Mouse (Mus musculus): Measurements from ENCODE around the gene Olfr224. TPM values are rescaled to one million over a fixed set of nuclear protein-coding genes. Genes with fewer than 3 reads are reported as not detected.
"Not testable (repeated sequence)": the region's sequence is repeated elsewhere in the genome, so short reads cannot be mapped to it uniquely, and the experiment has no call there.

Olfr224 gene
- total RNA-seq (2022), result not detected

DNA sequence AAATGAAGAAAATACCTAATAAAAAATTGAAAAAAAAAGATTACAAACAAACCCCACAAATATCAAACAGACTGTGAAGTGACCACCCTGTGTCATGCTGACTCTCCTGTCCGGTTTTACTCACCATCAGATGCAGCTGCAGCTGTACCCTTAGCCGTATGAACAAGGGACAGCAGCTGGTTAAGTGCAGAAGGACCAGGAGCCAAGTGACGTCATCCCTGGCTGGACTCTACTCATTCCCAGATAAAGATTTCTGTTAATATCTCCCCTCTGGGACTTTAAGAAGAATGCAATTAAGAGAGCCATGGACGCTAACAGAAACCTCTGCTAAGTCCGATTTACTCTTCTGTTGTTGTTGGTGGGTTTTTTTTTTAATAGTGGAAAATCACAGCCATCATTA is at the start of gene Olfr224:
Gene Olfr224, minus strand, starts transcription at position 149 of the 400 bp plus-strand sequence.
- no peak for DNase-seq (ENCODE audit: low spot score in 2 of 2)

DNA sequence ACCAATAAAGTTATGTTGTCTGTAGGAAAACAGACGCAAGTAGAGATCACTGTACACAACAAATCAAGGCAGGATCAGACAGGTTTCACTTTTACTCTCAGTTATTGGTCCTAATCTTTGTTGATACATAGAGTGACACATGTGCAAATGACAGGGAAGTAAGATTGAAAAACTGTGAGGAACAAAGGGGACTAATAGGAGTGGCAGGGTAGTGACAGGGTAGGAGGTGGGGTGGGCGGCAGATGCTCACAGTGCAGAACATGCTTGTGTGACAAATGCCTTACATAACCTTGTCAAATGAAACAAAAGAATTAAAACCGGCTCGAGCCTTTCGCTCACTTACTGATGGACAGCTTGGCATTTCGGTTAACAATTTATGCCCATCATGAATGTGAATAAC is 48.4 kb upstream of the Olfr224 start:
- DNase-seq (ENCODE audit: low spot score in 2 of 2), result peak; percentile 9 to 19

DNA sequence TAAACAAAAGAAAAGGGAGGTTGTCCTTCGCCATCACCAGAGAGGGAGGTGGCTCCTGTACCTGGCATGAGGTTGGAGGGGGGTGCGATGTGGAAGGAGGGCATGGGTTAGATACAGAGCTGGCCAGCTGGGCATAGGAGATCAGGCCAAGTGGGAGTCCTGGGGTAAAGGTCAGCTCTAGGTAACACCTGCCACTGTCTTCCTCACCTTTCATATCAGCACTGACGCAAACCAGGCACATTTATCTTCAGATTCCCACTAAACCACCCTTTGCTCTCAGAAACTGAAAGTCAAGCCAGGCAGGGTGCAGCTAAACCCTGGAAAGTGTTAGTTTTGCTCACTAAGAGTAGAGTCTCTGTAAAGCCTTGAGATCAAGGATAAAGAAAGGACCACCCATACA is 48.0 kb upstream of the Olfr224 start:
- DNase-seq (ENCODE audit: low spot score in 2 of 2), result no peak

DNA sequence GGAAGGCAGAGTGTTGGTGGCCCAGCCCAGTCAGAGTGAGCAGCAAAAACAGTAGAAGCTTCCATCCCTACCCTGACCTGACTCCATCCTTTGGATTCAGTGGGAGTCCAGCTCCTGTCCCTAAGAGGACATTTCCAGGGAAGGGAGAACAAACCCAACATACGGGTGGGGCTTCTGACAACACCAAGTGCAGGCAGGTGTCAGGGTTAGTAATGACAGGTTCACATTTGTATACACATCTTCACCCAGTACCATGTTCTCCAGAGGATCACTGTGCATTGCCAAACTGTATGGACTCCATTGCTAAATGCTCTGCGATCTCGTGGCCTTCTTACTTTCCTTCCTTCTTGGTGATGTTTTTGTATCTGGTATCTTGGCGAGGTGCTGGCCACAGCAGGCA is 45.6 kb upstream of the Olfr224 start, which contains the start of gene 2210407C18Rik:
Gene 2210407C18Rik, minus strand, starts transcription at position 101 of the 400 bp plus-strand sequence.
- no peak for DNase-seq (ENCODE audit: low spot score in 2 of 2)

DNA sequence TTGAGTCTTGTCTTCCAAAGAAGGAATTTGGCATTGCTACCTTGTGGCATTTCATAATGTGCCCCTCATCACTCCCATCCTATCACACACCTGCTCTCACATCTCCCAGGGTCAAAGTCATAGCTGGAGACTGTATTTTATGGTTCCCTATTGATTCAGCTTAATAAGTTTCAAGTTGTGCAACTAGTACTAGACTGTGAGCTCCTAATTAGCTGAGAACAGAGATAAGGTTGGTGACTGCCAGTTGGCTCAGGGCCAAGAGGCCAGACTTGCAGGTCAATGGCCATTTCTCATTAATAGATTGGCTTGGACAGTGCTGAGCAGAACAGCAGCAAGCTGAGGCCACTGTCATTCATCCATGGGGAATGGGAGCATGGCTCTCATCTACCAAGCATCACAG is 44.2 kb upstream of the Olfr224 start:
- DNase-seq (ENCODE audit: low spot score in 2 of 2), result no peak

DNA sequence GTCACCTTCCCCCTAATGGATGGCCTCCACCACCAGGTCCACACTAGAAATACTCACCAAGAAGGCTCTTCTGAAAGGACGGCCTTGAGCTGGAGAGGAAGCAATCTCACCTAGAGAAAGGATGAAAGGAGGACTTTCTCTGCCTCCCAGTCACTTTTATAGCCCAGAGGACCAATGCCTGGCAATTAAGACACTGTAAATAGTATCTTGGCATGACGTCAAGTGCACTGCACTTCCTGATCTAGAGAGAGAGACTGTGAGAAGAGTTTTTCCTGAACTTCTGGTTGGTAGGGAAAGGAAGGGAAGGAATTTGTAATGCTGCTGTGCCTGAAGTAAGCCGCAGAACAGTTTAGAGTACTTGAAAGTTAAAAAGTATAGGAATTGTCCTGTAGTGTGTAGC is 43.0 kb upstream of the Olfr224 start:
- no peak for DNase-seq (ENCODE audit: low spot score in 2 of 2)

DNA sequence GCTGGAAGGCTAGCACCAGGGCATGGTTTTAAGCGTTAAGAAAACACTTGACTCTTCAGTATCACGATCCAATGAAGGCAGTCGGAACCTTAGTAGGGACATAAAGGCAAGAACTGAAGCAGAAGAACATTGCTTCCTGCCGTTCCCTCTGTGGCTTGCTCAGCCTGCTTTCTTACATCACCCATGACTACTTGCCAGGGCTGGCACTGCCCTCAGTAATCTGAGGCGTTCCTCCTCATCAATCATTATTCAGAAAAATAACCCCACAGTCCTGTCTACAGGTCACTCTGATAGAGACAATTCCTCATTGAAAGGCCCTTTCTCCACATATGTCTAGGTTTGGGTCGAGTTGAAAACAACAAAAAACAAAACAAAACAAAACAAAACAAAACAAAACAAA is 36.7 kb upstream of the Olfr224 start:
- DNase-seq (ENCODE audit: low spot score in 2 of 2), result no peak

DNA sequence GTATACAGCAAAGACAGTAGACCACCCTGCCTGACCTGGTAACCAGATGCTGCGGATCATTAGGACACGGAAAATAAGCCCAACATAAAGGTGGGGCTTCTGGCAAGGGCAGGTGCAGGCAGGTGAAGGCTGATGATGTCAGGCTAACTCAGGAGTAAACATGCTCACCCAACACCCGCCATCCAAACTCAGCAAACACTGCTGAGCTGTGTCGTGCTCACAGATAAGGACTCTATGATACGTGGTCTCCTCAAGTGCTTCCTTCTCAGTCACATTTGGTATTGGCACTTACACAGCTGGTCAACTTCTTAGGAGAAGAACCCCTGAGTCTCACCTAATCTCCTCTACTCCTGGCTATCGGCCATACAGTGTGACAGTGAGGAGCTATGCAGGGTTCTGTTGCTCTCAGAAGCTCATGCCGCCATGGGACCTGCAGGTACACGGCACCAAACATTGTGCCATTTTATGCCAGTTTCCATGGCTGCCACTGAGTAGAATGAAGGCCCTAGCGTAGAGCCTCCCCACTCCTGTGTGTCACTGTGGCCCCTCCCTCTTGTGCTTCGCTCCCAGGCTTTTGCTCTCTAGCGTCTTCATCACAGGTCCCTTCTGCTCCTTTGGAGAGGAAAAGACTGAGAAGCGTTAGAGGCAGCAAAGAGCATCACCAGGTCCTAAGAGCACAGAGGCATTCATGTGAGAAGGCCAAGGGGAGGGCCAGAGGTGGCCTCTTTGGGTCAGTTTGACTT is 36.0 kb upstream of the Olfr224 start:
- DNase-seq (ENCODE audit: low spot score in 2 of 2), result no peak

DNA sequence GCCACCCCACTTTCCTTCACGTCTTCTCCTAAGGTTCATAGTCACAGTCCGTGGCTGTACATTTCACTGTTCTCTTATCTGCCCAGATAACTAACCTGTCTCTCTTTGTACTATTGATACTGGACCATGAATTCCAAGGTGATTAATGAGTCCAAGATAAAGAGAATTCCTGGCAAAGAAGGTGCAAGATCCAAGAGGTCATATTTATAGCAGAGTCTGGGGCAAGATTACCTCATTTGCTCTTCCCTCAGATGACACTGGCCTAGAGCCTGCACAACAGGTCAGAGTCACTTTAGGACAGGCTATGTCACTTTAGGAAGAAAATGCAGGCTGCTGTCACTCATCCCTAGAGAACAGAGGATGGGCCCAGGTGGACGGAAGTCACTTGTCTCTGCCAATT is 34.9 kb upstream of the Olfr224 start:
- no peak for DNase-seq (ENCODE audit: low spot score in 2 of 2)

DNA sequence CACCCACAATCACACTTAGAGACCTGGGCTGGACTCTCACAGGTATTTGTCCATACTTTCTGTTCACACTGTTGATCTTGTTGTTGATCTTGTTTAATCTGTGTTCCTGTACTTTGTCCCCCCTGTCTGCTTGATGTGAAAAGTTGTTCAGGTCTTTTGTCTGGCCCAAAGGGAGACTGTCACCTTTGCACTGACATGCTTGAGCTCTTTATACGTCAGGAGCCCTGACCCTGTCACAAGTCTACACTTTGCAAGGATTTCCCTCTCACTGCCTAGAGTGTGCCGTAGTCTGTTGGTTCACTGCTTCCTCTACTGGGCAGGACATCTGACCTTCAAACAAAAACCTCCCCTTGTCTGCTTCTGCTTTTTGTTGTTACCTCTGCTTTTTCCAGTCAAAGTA is 34.3 kb upstream of the Olfr224 start:
- DNase-seq (ENCODE audit: low spot score in 2 of 2), result no peak

DNA sequence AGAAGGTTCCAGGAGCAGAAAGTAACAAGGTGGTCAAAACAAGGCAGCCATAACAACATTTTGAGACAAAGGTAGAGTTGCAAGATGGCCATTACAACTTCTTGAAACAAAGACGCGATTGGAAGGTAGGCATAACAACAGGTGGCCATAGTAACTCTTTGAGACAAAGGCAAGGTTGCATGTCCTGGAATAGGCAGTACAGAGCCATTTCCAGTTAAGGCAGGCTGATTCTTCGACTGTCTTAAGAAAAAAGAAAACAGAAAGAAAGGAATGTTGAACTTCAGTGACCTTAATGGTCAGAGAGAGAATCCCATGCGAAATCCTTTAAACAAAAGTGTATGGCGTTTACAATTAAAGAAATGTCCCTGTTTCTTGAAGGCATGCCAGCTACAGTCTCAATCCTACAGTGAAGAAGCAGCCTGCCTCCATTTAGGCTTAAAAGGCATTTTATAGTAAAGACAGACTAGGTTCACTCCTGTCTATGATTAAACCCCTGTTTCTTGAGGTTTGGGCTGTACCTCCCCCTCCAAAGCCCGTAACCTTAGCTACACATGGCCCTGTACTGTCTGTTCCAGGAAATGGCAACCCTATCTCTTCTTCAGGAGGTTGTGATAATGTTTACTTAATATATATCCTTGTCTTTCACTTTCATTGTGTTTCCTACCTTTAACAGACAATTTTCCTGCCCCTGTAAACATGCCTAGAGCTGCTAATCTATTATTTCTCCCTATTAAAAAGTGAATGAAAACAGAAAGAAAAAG is 32.6 kb upstream of the Olfr224 start:
- no peak for DNase-seq (ENCODE audit: low spot score in 2 of 2)

DNA sequence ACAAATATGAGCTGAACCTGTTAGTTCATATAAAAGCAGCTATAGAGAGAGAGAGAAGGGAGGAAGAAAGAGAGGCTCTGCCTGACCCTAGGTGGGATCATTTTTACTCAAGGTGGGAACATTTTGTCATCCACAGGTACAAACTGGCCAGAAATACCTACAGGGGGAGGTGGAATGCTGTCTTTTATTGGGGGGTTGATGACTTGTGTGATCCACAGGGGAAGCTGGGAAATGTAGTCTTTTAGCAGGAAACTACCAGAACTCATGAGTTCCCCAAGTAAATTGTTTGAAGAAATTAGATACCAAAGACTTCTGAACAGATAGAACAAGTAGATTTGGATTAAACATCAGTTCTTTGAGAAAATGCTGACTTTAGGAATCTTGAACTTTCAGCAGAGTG is 31.7 kb upstream of the Olfr224 start:
- DNase-seq (ENCODE audit: low spot score in 2 of 2), result no peak

DNA sequence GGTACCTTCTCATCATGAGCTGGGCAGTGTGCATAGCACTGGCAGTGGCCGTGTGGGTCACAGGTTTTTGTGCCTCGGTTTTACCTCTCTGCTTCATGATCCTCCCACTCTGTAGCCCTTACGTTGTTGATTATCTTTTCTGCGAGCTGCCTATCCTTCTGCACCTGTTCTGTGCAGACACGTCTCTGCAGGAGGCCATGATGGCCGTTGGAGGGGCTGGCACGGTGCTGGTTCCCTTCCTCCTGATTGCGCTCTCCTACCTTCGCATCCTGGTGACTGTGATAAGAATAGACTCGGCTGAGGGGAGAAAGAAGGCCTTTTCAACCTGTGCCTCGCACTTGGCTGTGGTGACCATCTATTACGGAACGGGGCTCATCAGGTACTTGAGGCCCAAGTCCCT is 27.5 kb upstream of the Olfr224 start:
- no peak for DNase-seq (ENCODE audit: low spot score in 2 of 2)

DNA sequence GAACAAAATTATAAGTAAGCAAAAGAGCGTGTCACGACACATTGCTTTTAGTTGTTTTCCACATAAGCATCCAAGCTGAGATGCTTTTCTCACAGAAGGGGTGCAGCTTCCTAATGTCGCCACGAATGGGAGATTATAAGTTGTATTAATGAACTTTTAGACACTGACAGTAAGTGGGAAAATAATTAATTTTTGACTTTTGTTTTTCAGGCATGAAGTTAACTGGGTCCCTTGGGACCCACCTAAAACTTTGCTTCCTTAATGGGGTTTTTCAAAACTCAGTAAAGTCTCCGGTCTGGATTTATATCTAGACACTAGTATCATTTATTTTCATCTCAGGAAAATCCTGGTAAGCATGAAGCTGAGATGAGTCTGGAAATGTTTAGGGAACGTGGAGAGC is 24.5 kb upstream of the Olfr224 start, which contains the start of gene Olfr324:
Gene Olfr324, plus strand, starts transcription at position 301 of the 400 bp plus-strand sequence.
- DNase-seq (ENCODE audit: low spot score in 2 of 2), result no peak

DNA sequence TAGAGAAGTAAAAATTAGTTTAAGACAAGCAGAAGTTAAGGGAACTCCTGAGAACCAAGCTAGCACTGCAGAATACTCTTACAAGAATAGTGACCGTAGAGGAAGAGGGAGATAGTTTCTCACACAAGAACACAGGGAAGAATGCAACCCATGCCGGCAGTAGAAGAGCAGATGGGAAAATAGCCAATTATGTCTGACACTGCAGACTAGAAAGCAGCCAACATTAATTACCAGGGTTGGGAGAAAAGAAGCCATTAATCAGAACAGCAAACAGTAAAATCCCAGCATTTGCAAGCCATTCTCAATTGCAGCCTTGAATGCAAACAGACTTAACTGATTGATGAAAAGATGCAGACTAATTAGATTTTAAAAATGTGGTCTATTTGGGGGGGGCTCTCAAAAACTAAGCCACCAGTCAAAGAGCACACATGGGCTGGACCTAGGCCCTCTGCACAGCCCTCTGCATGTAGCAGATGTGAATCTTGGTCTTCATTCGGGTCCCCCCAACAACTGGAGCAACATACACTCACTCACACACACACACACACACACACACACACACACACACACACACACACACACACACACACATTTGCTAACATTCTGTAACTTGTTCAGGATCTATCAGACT is 18.4 kb upstream of the Olfr224 start:
- DNase-seq (ENCODE audit: low spot score in 2 of 2), result no peak

DNA sequence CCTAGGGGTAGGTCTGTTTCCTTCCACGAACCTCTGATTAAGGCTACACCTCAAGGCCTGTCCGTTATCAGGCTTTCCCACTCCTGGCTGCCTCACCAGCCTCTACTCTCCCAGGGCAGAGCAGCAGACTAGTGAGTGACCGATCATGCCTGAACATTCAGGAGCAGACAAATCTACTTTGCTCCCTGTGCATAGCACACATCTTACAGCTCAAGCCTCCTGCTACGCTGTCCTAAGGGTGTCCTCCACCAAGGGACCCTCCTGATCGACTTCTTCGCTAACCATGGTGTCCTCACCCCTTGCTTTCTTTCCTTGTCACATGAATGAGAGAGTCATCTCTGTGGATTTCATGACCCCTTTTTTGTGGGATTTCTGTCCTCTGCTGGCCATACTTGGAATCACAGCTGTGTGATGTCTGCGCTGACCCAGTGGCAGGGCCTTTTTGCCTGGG is 17.6 kb upstream of the Olfr224 start:
- peak; percentile 4 to 21 for DNase-seq (ENCODE audit: low spot score in 2 of 2)

DNA sequence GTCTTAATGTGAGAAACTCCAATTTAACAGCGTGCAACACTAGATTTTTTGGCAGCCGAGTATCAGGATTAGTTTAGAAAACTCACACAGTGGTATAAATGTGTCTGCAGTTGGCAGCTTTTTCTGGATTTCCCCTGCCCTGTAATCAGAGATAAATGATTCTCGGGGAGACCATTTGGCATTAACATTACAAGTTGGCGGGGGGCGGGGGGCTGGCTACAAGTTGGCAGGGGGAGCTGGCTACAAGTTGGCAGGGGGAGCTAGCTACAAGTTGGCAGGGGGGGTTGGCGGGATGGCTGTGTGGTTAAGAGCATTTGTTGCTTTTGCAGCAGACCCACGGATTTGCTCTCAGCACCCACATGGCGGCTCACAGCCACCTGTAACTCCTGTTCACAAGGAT is 8.3 kb upstream of the Olfr224 start:
- peak; percentile 15 to 37 for DNase-seq (ENCODE audit: low spot score in 2 of 2)

DNA sequence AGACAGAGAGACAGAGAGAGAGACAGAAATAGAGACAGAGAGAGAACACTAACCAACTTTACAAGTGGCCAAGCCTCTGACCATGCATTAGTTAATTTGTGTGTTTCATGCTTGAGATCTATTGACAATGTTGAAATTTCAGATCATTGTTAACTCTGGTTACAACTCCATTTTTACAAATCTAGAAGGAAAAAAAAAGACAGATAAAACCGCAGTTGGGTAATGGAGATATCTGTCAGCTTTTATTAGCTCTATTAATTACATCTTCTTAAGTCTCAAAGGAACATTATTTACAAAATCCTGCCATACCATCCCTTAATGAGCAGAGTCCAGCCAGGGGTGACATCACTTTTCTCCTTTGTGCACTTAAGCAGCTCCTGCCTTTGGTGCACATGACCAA is 7.1 kb upstream of the Olfr224 start, which contains the start of gene Olfr325:
Gene Olfr325, plus strand, starts transcription at position 301 of the 400 bp plus-strand sequence.
- no peak for DNase-seq (ENCODE audit: low spot score in 2 of 2)

DNA sequence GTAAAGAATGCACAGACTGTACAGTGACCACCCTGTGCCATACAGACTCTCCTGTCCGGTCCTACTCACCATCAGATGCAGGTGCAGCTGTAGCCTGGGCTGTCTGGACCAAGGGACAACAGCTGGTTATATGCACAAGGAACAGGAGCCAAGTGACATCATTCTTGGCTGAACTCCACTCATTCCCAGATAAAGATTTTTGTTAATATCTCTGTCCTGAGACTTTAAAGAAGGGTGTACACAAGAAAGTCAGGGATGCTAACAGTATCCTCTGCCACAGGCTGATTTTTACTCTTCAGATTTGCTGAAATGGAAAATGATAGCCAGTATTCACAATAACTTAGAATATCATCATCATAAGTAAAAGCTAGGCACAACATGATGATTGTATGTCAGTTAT is 14.8 kb downstream of the Olfr224 start, which contains the start of gene Olfr328:
Gene Olfr328, minus strand, starts transcription at position 101 of the 400 bp plus-strand sequence.
- DNase-seq (ENCODE audit: low spot score in 2 of 2), result no peak

DNA sequence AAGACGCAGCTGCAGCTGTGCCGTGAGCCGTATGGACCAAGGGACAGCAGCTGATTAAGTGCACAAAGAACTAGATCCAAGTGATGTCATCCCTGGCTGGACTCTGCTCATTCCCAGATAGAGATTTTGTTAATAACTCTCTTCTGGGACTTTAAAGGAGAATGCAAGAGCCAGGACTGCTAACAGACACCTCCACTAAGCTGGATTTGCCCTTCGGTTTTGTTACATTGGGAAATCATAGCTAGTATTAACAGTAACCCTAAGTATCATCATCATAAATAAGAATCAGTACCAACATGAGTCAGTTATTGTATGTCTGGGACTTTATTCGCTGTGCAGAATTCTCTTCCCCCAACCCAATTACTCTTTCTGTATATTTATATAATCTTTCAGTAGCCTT is 24.0 kb downstream of the Olfr224 start, which contains the start of gene Olfr329-ps:
Gene Olfr329-ps, minus strand, starts transcription at position 101 of the 400 bp plus-strand sequence.
- DNase-seq (ENCODE audit: low spot score in 2 of 2), result no peak

DNA sequence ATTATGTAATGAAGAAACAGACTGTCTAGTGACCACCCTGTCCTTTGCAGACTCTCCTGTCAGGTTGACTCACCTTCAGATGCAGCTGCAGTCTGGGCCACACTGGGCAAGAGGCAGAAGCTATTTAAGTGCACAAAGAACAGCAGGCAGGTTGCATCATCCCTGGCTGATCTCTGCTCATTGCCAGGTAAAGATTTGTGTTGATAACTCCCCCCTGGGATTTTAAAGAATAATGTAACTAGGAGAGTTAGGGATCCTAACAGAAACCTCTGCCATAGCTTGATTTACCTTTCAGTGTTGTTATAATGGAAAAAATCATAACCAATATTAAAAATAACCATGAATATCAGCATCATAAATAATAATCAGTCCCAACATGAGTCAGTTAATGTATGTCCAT is 35.6 kb downstream of the Olfr224 start, which contains the start of gene Olfr330:
Gene Olfr330, minus strand, starts transcription at position 101 of the 400 bp plus-strand sequence.
- DNase-seq (ENCODE audit: low spot score in 2 of 2), result not testable (repeated sequence)

DNA sequence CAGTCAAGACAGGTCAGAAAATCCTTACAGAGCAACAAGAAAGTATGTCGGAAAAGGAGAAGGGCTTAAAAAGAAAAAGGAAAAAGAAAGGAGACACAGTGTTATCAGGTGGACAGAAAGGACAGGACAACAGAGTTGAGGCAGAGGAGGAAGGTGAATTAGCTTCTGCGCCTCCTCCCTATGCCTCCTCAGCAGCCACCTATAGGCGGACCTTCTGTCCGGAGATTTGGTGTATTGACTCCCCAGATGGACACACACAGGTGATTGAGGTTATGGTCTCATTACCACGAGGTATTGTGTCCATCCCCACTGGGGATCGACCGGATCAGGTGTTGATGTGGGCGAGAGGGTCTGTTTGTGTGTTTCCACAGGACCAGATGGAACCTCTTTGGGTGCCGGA is 50.6 kb downstream of the Olfr224 start:
- peak; percentile 12 to 30 for DNase-seq (ENCODE audit: low spot score in 2 of 2)
